Mouse (Mus musculus) CD4-positive, CD25-positive, alpha-beta regulatory T cell, adult 4 months (primary cell): ENCODE data around the gene Gabbr2. TPM values are rescaled to one million over a fixed set of nuclear protein-coding genes. Genes with fewer than 3 reads are reported as not detected.

Experiments
- ATAC-seq: one replicate; pipeline ENCODE4 v1.8.0; 2017
- polyA plus RNA-seq, 2 experiments: library from polyadenylated mRNA; unstranded; fragments of 100-300 nt; shearing (Covaris generic); gene quantifications; one replicate each; pipeline ENCODE4 v1.2.1; 2017

Gene Gabbr2
- polyA plus RNA-seq, 2 experiments from 2014 or later = 0.32 TPM; not detected in 1

GRCm38 (mm10) chr4:46860586-46860985 is 131.1 kb downstream of the Gabbr2 start:
- ATAC-seq = no peak

GRCm38 (mm10) chr4:46858899-46859298 is 132.8 kb downstream of the Gabbr2 start:
- no peak for ATAC-seq

- ATAC-seq = no peak
Measured at GRCm38 (mm10) chr4:46856145-46856544, 135.5 kb downstream of the Gabbr2 start.

- no peak for ATAC-seq
Measured at GRCm38 (mm10) chr4:46854686-46855385, 136.8 kb downstream of the Gabbr2 start.

- no peak for ATAC-seq
Measured at GRCm38 (mm10) chr4:46853852-46854460, 137.7 kb downstream of the Gabbr2 start.

GRCm38 (mm10) chr4:46847745-46848144 is 143.9 kb downstream of the Gabbr2 start:
- no peak for ATAC-seq

GRCm38 (mm10) chr4:46846396-46846795 is 145.3 kb downstream of the Gabbr2 start:
- no peak for ATAC-seq

GRCm38 (mm10) chr4:46844982-46845643 is 146.6 kb downstream of the Gabbr2 start:
- ATAC-seq = no peak

GRCm38 (mm10) chr4:46844567-46844966 is 147.1 kb downstream of the Gabbr2 start:
- no peak for ATAC-seq

GRCm38 (mm10) chr4:46842596-46842995 is 149.1 kb downstream of the Gabbr2 start:
- ATAC-seq = no peak

- no peak for ATAC-seq
Measured at GRCm38 (mm10) chr4:46840146-46840545, 151.5 kb downstream of the Gabbr2 start.

- no peak for ATAC-seq
Measured at GRCm38 (mm10) chr4:46837362-46837761, 154.3 kb downstream of the Gabbr2 start.

GRCm38 (mm10) chr4:46836065-46836464 is 155.6 kb downstream of the Gabbr2 start:
- ATAC-seq = no peak

- no peak for ATAC-seq
Measured at GRCm38 (mm10) chr4:46835064-46835463, 156.6 kb downstream of the Gabbr2 start.

GRCm38 (mm10) chr4:46832834-46833544 is 158.7 kb downstream of the Gabbr2 start:
- no peak for ATAC-seq

- no peak for ATAC-seq
Measured at GRCm38 (mm10) chr4:46829656-46830055, 162.0 kb downstream of the Gabbr2 start.

GRCm38 (mm10) chr4:46828141-46828571 is 163.5 kb downstream of the Gabbr2 start:
- no peak for ATAC-seq

- ATAC-seq = no peak
Measured at GRCm38 (mm10) chr4:46827471-46827870, 164.2 kb downstream of the Gabbr2 start.

GRCm38 (mm10) chr4:46825846-46826529 is 165.7 kb downstream of the Gabbr2 start:
- ATAC-seq = no peak

- no peak for ATAC-seq
Measured at GRCm38 (mm10) chr4:46823738-46824137, 167.9 kb downstream of the Gabbr2 start.

GRCm38 (mm10) chr4:46821709-46822108 is 170.0 kb downstream of the Gabbr2 start:
- no peak for ATAC-seq

GRCm38 (mm10) chr4:46814954-46815353 is 176.7 kb downstream of the Gabbr2 start:
- no peak for ATAC-seq
